Mouse (Mus musculus) ES-Bruce4 (cell line): ENCODE data around the gene Slc16a7.

ENCODE experiments used
- CTCF ChIP-seq: IDR thresholded peaks from one replicate; pipeline ENCODE4 v1.8.1; 2011; ENCODE audit warnings: low read depth, low read length
- POLR2A ChIP-seq: IDR thresholded peaks from one replicate; pipeline ENCODE4 v1.8.1; 2011; ENCODE audit warnings: low read length; ENCODE audit not compliant: insufficient read depth

GRCm38 (mm10) chr10:125271448-125271847, 117.8 kb downstream of the Slc16a7 start:
- TF ChIP-seq CTCF: no peak
- TF ChIP-seq POLR2A: no peak
